Mouse (Mus musculus): ENCODE measurements around the gene Map4k2.

Map4k2 gene

DNA sequence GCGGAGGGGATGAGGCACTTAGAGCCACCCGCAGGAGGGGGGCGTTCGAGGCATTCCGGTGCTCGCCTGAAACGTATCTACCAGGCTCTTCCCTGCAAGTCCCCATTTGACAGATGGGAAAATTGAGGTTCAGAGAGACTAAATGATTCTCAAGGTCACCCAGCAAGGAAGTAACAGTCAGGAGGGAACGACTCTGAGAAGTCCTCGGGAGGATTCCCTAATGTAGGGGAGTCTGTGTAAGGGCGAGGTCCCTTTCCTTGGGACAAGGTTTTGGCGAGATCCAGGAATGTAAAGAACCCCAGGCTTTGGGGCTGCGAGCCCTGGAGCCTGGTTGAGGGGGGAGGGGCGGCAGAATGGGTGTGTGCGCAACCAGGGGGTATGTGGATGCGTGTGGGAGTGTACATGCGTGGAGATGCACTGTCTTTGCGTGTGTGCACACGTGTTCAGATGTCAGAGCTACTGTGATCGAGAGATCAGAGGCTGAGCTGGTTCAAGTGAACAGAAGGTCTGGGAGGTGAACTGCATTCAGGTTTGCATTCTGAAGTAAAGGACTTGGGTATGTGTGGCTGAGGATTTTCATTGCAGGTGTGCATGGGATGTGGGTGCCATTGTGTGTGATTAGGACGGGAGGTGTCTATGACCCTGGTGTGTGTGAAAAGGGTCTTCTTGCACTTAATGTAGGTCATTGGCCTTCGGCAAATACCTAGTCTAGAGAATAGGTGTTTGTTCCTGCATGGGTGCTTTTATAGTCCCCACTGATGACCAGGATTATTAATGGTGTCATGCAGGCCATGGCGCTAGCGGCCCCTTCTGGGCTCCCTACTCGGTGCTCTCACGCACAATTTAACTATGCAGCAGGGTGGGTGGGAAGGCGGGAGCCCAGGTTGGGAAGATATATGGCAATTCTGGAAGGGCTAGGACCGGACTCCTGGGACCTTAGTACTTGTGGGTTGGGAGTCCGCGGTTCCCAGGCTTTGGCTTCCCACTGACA, 59.5 kb downstream of the Map4k2 start:
- DNase-seq (ENCODE audit: low spot score in 2 of 2) = no peak

DNA sequence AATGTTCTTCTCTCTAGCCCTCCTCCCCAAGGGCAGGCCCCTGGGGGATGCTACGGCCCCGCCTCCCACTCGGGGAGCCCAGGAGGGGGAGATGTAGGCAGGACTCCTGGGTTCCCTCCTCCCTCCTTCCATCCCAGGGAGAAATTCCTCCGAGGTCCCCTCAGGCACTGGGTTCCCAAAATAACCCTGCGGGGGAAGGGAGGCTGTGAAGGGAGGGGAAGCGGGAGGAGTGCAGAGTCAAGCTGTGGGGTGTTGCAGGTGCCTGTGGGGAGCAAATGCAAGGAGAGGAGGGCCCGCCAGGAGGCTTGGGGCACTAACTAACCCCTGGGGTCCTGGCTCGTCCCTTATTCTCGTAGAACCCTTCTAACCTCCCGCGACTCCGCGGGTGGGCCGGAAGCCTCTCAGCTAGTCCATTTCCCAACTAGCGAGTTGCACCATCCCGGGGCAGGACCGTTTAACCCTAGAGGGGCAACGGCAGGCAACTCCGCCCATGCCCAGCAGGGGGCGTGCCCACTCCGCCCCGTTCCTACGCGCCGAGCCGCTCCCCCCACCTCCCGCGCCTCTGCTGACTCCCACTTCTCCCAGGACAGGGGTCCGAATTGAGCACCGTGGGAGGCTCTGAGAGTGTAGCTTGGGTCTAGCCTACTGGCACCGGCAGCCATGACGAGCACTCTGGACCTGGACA, 60.3 kb downstream of the Map4k2 start:
- peak; percentile 62 to 64 for DNase-seq (ENCODE audit: low spot score in 2 of 2)

DNA sequence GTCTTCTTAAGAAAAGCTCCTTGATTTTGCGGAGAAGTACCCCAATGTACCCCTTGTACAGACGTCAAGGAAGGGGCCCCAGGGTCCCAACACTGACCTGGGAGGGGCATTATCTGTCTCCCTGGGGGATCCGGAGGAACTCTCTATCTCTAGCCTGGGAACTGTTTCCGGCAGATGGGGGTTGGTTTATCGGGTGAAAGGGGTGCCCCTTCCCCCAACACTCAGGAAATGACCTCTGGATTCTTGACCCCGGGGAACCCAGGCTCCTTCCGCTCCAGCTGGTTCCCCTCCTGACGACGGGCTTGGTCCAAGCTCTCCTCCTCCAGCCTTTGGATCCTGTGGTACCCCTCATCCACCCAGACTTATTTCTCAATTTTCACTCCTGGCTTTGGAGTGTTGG, 61.0 kb downstream of the Map4k2 start:
- no peak for DNase-seq (ENCODE audit: low spot score in 2 of 2)

DNA sequence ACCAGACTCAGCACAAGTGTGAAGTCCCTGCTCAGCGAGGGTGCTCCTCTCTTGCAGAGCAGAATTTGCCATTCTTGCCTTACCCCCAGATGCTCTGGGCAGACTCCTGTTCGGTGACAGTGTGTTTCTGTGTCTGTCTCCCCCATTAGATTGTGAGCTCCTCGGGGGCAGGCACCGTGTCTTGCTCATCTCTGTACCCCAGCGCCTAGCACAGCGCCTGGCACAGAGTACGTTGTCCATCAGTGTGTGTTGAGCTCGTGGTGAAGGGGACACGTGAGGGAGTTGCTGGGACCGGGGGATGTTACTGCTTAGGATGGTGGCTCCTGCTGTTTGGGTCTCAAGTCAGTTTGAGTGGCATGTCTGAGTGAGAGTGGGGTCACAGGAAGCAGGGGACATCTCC, 62.9 kb downstream of the Map4k2 start:
- no peak for DNase-seq (ENCODE audit: low spot score in 2 of 2)

All from frontal cortex, postnatal 14 days (tissue).